Mouse (Mus musculus): ENCODE data around the gene Sytl2. TPM values are rescaled to one million over a fixed set of nuclear protein-coding genes. Genes with fewer than 3 reads are reported as not detected.
A peak's percentile ranks its signal among the peaks of the same experiment; 100 is the strongest.

Sytl2 gene
- total RNA-seq, 2 experiments from 2014 or later, result 1.2 to 1.5 TPM

GRCm38 (mm10) chr7:90353488-90354228, 51.6 kb downstream of the Sytl2 start:
- no peak for ATAC-seq (replicated peaks; ENCODE audit: low FRiP score, low TSS enrichment, poor library complexity, severe bottlenecking)

DNA sequence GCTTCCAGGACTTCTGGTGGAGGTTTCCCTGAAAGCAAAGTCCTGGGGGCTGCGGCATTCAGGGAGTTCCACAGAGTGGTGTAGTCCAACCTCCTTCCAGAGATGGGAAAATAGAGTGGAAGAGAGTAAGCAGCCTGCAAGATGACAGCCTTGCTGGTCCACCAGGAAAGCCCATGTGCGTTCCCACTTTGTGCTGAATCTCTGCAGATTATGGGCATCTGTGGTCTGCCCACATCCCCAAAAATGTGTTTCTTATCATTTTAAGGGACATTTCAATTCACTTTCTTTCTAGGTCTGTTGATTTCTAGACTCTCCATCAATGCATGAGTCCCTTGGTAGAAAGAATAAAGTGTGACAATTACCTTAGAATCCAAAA, 52.2 kb downstream of the Sytl2 start:
- ATAC-seq (replicated peaks; ENCODE audit: low FRiP score, low TSS enrichment, poor library complexity, severe bottlenecking), result no peak

DNA sequence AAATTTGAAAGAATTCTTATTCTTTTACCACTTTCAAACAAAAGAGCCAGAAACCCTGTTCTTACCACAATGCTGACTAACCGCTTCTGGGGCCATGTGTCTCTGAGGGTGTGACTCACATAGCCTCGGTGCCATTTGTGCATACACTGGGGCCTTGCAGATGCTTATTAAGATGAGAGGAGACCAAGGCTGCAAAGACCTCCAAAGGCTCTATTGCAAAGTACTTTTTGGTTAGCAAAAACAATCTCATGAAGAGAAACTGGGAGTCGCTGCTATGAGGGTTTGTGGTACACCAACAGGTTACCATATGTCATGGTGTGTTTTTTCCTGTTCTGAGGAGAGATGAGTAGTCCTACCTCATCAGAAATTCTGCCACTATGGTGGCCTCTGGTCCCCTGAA, 53.4 kb downstream of the Sytl2 start:
- no peak for ATAC-seq (replicated peaks; ENCODE audit: low FRiP score, low TSS enrichment, poor library complexity, severe bottlenecking)

DNA sequence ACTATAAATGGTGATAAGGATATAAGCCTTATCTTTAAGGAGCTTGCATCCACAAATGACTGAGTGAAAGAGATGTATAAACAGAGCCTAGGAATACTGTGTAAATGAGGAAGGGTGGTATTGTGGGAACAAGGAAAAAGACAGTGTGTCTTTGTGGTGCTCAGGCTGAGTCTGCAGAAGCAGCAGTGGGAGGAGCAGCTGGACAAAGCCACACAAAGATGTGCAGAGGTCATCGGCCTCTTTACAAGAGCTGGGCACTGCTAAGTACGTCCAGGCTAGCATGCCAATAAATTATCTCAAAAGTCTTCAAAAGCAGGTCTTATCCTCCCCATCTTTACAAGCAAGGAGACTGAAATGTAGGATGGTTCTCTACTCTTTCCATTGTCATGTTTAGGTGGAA, 53.9 kb downstream of the Sytl2 start:
- no peak for ATAC-seq (replicated peaks; ENCODE audit: low FRiP score, low TSS enrichment, poor library complexity, severe bottlenecking)

- peak; percentile 47; the same call in 1 of the 2 replicates for ATAC-seq (replicated peaks; ENCODE audit: low FRiP score, low TSS enrichment, poor library complexity, severe bottlenecking)
These were observed 60.7 kb downstream of the Sytl2 start for GRCm38 (mm10) chr7:90362788-90363187.

DNA sequence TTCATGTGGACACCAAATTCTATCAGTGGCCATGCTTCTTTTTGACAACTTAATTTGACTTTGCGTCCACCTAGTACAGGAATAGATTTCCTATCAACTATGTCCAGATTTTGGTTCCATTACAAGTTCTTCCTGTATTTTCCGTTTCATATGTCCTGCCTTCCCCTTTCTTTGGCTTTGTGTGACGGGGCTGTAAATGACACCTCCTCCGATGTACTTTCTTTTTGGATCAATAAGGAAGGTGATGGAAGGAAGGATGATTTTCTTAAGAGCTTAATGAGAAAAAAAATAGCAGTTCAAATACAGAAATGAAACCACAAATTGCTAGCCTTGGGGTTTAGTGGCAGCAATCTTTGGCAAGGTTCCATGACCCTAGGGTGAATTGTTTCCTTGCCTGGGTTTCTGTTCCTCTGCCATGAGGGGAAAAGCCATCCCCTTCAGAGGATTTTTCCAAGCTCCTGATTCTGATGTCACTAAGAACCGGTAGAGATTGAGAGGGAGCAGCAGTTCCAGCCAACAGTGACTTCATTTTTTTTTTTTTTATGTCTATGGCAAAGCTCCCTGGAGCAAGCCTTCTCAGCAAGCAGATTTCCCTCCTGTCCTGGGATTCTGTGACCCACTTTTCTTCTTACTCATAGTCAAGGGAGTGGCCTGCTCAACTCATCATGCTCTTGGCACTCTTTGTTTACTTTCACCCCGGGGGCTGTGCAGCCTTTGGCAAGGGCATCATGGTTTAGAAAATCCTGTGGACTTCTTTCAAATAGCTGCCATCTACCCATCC, 68.2 kb downstream of the Sytl2 start:
- ATAC-seq (replicated peaks; ENCODE audit: low FRiP score, low TSS enrichment, poor library complexity, severe bottlenecking), result no peak

DNA sequence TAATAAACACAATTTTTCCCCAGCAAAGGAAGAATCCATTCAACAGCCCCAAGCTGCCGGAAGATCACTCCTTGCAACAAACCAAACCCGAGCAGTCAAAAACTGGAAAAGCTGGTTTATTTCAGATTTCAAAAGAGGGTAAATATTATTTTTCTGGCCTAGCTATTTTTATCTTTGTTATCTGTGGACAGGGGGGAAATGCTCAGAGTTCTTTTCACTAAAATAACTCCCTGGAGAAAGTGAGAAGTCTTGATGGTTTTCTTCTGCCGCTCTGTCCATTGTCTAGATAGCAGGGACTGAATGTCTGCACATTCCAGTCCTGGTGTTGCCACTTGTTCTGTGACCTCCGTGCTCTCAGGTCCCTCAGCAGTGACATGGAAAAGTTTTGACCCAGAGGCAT, 70.8 kb downstream of the Sytl2 start:
- ATAC-seq (replicated peaks; ENCODE audit: low FRiP score, low TSS enrichment, poor library complexity, severe bottlenecking), result no peak

DNA sequence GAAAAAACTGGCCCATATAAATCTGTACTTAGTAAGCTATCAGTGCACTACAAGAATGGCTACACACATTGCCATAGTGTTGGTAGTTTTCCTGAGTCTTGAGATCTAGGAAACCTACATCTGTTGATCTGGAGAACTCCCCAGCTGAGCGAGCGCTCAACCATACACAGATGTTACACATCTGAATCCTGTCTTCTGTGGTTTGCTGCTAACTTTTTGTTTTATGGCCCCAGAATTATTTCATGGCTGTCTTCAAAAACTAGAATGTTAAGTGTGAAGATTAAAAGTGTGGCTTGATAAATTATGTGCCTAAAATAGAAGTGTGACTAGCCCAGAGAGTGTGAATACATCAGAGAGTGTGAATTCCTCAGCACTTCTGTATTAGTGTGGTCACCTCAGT, 82.4 kb downstream of the Sytl2 start:
- no peak for ATAC-seq (replicated peaks; ENCODE audit: low FRiP score, low TSS enrichment, poor library complexity, severe bottlenecking)

DNA sequence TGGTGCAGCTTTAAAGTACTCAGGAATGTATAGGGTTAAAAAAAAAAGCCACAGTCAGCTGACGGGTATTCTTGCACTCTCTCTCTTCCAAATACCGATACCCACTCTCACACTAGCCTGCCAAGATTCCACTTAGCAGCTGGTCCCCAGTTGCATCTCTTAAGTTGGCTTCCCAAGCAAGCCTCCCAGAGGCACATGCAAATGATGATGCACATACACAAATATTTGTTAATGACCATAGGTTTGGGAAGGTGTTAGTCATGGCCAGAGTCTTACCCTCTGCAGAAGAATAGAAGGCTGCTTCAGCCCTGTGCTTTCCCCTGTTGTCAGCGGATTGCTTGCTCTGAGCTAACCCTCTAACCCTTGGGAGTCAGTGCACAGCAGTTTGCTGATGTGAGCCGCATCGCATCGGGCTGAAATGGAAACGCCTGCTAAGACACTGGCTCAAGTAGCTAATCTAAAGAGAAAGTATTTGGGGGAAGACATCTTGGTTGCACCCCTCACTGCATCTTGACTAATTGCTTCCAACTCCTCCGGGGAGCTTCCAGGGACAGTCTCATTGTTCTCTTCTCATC, 84.9 kb downstream of the Sytl2 start:
- ATAC-seq (replicated peaks; ENCODE audit: low FRiP score, low TSS enrichment, poor library complexity, severe bottlenecking), result no peak

- no peak for ATAC-seq (replicated peaks; ENCODE audit: low FRiP score, low TSS enrichment, poor library complexity, severe bottlenecking)
These were observed 87.7 kb downstream of the Sytl2 start for GRCm38 (mm10) chr7:90389765-90390164.

- ATAC-seq (replicated peaks; ENCODE audit: low FRiP score, low TSS enrichment, poor library complexity, severe bottlenecking), result no peak
These were observed 93.0 kb downstream of the Sytl2 start for GRCm38 (mm10) chr7:90395073-90395472.

DNA sequence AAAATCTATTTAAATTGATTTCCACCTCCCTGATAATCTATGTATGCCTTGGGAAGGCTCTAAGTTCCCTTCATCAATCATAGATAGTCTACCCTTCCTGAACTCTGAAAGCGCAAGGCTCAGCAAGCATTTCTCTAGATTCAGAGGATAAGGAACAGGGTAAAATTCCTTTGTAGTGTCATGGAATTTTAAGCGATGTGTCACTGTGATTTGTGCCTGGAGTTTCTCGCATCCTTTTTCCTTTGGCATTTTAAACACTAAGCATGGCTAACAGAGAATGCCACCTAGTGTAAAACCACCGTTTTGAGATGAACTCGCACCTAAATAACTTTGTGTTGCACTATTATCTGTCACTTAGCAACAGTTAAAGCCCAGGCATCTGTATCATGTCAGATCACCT, 93.9 kb downstream of the Sytl2 start:
- no peak for ATAC-seq (replicated peaks; ENCODE audit: low FRiP score, low TSS enrichment, poor library complexity, severe bottlenecking)

GRCm38 (mm10) chr7:90409934-90410333, 107.9 kb downstream of the Sytl2 start:
- peak; percentile 67; the same call in 1 of the 2 replicates for ATAC-seq (replicated peaks; ENCODE audit: low FRiP score, low TSS enrichment, poor library complexity, severe bottlenecking)

DNA sequence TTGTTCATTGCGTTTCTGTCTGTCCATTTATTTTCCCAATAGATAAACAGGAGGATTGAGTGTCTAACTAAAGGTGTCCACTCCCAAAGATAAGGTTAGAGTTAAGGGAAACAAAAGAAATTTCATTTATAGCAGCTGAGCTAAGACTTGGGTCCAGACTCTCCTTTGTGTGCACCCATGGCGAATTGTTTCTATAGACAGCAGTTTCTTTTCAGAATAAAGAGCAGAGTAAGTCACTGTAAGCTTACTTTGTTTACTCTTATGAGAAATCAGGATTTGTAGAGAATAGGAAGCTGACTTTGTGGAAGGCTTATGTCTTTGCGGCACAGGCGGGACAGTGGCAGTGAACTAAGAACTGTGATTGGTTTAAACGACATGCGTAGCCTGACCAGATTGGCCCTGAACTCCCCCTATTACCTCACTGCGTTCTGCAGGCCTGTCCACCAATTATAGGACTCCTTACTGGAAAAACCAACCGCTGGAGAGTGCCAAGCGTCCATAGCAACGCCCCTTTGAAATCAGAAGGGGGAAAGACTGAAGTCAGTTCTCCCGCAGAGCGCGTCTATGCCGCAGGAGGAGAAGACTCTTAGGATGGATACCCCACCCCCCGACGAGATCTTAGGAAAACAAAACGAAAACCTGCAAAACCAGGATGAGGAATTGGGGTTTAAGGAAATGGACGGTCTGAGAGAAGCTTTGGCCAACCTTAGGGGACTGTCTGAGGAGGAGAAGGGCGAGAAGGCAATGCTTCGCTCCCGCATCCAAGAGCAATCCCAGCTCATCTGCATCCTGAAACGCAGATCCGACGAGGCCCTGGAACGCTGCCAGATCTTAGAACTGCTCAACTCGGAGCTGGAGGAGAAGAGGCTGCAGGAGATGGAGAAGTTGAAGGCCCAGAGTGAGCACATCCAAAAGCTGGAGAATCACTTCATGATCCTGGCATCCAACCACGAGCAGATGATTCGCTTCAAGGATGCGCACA, 124.3 kb downstream of the Sytl2 start, which contains the start of gene Ccdc89:
Ccdc89 (plus strand) TSS at position 558 of the 982 bp plus-strand sequence.
- peak; percentile 99 for ATAC-seq (replicated peaks; ENCODE audit: low FRiP score, low TSS enrichment, poor library complexity, severe bottlenecking)

GRCm38 (mm10) chr7:90427006-90427405, 125.0 kb downstream of the Sytl2 start:
- ATAC-seq (replicated peaks; ENCODE audit: low FRiP score, low TSS enrichment, poor library complexity, severe bottlenecking), result no peak

DNA sequence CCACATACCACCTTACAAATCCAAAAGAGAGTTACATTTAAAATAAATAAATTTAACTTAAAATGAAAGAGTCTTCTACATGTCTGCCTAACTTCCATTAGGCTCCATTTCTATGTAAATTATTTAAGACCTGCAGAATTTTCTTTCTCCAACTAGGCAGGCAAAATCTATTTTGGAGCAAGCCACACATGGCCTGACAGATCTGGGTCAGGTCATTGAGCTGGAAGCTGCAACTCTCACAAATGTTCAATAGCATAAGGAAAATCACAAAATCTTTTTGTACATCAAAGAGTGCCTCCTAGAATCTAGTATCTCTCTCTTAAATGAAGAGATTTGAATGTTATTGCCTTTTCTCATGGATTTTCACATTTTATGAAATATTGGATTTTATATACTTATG, 130.2 kb downstream of the Sytl2 start:
- ATAC-seq (replicated peaks; ENCODE audit: low FRiP score, low TSS enrichment, poor library complexity, severe bottlenecking), result no peak

DNA sequence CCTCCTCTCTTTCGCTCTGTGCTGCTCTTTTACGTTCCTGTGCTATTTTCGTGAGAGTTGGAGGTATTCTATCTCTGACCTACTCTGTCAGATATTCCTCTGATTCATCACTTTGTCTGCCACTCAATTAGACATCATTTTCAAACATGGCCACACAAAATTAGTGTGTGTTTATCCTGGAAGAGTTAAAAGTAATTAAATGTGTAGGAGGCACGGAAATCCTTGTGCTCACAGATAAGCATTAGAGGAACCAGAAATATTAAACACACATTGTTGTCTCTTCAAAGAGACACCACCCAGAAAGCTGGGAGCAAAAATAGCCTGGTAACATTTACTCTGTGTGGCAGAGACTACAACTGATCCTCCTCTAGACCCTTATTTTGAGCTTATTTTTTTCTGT, 138.0 kb downstream of the Sytl2 start:
- no peak for ATAC-seq (replicated peaks; ENCODE audit: low FRiP score, low TSS enrichment, poor library complexity, severe bottlenecking)

DNA sequence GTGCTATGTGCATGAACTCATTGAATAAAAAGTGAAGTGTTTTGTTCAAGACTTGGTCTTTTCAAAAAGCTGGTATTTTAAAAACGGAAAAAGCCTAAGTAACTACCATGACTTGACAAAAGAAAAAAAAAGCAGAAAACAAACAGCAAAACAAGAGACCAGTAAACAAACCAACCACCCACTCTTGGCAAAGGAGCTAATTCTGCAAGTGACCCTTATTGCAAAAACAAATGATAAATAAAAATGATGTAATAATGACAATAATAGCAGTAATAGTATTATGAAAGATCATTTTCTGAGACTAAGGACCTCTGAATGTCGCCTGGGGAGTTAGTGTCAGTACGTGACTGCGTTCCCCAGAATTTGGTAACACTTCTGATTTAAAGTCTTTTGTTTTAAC, 140.0 kb downstream of the Sytl2 start:
- ATAC-seq (replicated peaks; ENCODE audit: low FRiP score, low TSS enrichment, poor library complexity, severe bottlenecking), result 0 out of 2 replicates have a peak, but pooled peaks have one; percentile 5

GRCm38 (mm10) chr7:90442518-90443080, 140.5 kb downstream of the Sytl2 start, which contains the start of gene Crebzf:
Gene Crebzf (plus strand): TSS chr7:90442729.
- ATAC-seq (replicated peaks; ENCODE audit: low FRiP score, low TSS enrichment, poor library complexity, severe bottlenecking), result peak; percentile 95
